Mouse (Mus musculus) T-cell, adult 2 months (primary cell): ENCODE results near the gene Pik3cd.
"Not testable (repeated sequence)": the region's sequence is repeated elsewhere in the genome, so short reads cannot be mapped to it uniquely, and the experiment has no call there.

Experiments
- DNase-seq: peaks from one replicate; pipeline ENCODE4 v3.0.0; 2022; ENCODE audit warnings: low spot score

Gene Pik3cd

DNA sequence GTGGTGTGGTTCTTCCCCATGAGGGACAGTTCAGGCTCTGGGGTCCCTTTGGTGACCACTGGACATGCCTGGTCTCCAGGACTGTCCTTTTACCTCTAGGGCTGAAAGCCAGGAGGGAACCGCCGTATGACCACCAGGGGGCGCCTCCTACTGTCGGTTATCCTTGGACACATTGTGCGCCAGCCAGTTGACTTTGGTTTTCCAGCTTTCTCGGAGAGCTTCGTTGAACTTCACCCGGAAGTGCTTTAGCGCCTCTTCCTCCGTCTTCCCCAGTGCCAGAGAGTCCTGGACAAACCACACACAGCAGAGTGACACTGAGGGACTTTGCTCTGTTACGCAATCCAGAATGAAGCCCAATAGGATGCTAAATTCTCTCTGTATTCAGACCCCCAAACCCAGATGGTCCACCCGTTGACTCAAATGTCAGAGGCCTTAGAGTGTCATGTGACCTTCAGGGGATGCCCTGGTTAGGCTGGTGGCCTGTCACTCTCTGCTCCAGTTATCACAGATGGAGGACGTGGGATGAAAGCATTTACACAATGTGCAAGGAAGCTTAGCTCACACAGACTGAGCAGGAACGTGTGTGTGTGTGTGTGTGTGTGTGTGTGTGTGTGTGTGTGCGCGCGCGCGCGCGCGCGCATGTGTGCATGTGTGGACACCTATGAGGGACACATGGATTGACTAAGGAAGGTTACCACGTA is 51.7 kb downstream of the Pik3cd start:
- DNase-seq: peak; percentile 58

DNA sequence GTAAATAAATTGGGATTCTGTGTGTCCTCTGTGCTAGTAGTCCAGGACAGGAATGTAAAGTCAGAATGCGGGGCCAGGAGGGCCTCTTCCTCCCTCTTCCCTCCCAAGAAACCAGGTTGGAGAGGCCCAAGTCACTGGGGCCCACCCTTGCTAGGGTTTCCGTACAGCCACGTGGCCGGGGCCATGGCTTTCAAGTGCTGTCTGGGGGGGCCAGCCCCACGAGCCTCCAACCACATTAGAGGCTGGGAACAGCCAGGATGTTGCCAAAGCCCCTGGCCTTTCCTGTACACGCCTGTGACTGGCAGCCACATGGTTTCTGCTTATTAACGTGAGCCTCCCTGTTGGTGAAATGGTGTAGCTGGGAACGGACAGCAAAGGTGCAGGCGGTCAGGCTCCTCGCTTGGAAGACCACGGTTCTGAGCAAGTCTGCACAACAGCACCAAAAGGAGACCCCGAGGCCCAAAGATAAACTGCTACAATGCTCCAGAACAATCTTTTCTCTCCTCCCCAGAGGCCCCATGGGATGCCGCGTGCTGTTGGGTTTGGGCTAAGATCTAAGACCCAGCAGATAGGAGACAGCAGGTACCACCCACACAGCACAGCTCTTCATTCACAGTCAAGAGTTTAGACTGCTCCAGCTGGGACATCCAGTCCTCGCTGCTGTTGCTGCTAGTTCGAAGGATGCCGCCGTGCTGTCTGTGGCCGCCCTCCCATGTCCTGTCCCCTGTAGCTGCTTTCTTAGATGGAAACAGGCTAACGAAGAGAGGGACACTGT is 54.2 kb downstream of the Pik3cd start:
- peak; percentile 73 for DNase-seq

DNA sequence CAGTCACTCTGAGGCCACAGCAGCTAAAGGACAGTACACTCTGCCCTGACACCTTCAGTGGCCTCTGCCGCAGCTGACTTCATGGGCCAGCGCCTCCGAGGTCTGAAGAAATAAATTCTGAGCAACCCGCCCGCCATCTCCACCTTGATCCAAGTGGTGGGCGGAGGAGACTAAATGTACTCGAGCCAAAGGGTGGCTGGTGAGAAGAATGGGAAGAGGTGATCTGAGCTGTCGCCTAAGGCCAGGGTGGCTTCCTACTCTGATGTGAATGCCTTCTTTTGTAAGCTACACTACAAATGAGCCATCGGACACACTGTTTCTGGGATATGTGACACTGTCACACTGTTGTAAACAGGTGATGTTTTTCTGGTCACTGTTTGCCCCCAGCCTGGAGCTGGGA is 56.6 kb downstream of the Pik3cd start:
- DNase-seq: no peak

DNA sequence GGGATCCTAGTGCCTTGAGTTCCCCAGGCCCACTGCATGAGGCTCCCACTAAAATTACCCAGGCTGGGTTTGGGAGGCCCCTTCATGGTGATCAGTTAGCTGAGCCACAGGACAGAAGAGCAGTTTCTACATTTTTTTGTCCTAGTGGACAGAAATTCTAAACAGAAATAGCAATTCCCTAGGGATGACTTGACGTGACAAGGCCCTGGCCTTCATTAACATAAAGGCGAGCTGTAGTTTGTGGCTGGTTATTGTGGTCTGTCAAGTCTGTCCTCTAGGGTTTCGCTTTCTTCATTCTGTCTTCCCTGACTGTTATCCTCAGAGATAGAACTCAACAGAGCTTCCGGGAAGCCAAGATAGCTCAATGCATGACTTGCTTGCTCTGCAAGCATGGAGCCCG is 60.4 kb downstream of the Pik3cd start:
- DNase-seq: no peak

DNA sequence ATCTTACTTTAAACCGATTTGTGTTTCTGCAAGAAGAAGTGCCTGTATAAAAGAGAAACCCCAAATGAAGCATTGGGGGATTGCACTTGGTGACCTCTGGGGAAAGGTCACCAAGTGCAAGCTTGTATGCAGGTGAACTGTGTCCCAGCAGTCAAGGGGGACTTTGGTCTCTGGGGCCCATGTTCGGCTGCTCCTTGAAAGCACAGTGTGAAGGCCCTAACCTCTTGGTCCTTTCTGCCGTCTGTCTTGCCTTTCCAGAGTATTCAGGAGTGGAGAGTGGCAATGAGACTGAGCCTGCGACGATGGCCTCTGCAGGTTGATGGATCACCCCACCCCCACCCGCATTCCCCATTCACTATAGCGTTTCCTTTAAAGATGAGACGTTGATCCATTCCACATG is 61.0 kb downstream of the Pik3cd start:
- DNase-seq: no peak

DNA sequence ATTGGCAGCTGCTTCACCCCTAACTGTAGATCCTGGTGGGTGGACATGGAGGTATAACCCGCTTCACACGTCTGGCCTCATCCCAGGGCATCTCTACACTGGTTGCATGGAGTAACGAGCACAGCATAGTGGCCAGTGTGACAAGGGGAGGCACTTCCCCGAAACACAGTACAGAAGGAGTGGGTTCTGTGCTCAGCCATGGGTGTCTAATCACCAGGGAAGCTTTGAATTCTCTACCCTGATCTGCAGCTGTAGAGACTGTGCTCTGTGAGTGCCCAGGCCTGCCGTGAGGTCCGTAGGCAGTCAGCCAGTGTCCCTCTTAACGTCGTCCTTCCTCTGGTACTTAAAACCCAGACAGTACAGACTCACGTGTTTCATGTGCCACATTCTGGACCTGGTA is 61.5 kb downstream of the Pik3cd start:
- no peak for DNase-seq

DNA sequence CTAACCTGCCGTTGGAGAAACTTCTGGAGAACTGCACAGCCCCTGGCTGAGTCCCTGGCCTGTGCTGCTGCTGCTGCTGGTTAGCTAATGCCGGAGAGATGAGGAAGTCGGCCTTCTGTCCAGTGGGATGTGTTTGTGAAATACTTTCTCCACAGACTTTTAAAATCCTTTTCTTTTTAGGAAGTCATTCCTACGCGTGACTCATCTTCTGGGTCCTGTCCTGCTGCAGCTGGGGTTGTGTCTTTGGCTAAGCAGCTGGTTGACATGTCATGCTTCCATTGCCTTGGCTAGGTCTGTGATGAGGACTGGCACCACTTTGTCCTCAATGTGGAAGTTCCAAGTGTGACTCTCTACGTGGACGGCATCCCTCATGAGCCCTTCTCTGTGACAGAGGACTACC is 64.4 kb downstream of the Pik3cd start:
- no peak for DNase-seq

DNA sequence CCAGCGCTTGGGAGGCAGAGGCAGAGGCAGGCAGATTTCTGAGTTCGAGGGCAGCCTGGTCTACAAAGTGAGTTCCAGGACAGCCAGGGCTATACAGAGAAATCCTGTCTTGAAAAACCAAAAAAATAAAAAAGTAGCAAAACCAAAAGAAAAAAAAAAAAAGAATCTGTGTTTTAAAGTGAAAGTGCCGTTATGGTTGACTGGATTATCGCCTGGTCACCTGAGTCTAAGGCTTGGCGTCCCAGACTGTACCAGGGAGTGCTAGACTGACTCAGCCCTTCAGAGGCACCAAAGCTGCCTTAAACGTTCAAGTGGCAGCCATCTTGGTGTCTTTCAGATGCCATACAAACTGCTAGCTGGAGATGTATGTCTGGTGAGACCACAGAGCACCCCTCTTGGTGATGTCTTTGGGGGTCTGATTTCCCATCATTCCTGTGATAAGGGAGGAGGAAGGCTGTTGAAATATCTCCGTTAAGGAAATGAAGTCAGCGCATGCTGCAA is 66.4 kb downstream of the Pik3cd start:
- no peak for DNase-seq

DNA sequence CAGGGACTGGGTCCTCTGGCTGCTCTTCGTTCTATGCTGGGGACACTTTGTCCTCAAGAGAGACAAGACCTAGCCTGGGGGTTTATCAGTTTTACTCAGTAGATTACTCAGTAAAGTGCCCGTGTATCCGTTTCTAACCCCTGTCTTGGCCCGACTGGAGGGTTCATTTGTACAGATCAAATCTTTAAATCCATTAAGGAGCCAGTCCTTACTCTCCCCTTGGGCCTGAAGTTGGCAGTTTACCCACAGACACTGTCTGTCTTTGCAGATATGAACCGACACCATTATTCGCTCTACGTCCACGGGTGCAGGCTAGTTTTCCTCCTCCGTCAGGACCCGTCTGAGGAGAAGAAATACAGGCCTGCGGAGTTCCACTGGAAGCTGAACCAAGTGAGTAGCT is 67.4 kb downstream of the Pik3cd start:
- DNase-seq: no peak

DNA sequence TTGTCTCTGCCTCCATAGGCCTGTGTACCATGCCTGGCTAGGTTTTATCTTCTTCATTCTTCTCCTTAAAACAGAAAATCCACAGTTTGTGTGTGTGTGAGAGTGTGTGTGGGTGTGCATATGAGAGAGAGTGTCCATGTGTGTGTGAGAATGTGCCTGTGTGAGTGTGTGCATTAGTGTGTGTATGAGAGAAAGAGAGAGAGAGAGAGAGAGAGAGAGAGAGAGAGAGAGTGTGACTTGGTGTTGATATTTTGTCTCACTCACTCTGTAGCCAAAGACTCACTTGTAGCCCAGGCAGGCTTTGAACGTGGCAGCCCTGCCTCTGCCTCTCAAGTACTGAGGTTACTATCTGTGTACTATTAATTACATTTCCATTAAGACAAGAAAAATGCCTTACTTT is 68.2 kb downstream of the Pik3cd start:
- DNase-seq: no peak

DNA sequence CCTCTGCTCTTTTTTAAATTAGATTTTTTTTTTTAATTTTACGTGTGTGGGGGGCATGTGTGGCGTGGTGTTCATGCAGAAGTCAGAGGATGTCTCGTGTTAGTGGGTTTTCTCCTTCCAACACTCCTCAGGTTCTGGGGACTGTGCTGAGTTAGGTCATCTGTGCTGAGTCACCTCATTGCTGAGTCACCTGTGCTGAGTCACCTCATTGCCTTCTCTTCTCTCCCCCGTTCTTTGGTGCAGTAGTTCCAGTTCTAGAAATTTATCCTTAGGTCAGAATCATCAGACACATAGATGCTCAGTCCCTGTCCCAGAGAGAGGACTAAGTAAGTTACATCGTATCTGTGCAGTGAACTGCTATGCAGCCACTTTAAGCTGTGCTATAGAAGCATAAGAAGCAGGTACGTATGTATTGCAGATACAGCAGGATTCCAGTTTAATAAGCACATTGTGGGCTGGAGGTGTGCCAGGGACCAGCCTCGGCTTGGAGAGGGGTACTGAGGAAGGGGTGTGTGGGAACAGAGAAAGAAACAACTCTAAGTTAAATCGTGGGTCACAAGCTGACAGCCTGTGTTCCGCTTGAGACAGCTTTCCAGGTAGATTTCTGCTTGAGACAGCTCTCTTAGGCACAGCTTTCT is 69.6 kb downstream of the Pik3cd start:
- DNase-seq: no peak

DNA sequence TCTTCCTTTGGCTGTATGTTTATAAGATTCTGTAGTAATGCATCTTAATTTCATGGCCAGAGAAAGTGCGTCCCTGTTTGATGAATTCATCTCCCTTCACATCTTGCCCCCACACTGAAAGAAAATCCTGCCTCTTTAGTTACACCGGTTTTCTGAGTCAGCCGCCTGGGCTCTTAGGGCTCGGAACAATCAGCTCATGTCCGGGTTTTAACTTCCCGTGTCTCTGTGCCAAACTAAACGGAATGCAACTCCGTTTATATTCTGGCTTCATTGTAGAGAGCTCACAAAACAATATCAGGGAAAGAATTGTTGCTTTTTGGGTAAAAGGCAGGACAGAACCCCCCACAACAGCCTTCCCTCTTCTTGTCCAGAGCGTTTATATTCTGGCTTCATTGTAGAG is 73.6 kb downstream of the Pik3cd start:
- DNase-seq: no peak

DNA sequence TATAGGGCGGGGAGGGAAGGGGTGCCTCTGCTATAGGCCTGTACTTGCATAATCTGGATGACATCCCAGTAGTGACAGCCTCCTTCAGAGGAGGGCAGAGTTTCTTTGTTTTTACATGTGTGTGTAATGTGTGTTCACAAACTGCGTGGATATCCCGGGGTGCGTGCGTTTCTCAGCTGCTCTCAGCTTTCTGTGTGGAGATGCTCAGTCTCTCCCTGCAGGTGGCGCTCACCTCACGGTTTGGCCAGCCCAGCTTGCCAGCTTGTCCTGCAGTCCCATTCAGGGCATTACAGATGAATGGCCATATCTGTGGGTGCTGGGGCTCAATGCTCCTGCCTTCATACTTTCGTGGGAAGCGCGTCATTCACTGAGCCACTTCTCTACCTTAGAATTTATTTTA is 74.0 kb downstream of the Pik3cd start:
- DNase-seq: peak; percentile 68

DNA sequence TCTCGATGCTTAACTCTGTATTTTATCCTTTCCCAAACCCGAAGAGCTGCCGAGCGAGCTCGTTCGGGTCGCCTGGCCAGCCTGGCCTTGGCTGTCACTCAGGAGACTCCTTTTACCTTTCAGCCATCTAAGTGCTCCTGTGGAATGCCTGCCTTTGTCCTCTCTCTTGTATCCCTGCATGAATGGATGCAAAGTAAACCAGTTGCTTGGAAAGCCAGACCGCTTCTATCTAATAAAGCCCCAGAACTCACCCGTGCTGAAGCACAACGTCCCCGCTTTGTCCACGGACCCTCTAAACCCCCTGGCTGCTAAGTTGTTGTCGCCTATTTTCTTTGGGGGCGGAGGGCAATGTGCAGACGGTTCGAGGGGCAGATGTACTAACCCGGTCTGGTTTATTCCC is 75.6 kb downstream of the Pik3cd start:
- DNase-seq: no peak

DNA sequence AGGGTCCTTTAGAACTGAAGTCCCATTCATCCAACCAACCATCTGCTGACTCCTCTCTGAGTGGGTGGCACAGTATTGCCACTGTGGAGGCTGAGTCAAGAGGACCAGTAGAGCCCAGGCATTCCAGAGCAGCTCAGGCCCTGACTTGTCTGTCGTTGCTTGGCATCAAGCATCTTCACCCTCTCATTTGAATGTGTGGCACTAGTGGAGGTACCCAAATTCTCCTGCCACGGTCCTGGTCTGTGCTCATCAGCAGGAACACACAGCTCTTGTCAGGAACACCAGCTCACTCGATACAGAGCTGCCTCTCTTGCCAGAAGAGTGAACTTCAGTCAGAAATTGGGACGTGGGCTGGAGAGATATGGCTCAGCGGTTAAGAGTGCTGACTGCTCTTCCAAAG is 78.7 kb downstream of the Pik3cd start:
- no peak for DNase-seq

DNA sequence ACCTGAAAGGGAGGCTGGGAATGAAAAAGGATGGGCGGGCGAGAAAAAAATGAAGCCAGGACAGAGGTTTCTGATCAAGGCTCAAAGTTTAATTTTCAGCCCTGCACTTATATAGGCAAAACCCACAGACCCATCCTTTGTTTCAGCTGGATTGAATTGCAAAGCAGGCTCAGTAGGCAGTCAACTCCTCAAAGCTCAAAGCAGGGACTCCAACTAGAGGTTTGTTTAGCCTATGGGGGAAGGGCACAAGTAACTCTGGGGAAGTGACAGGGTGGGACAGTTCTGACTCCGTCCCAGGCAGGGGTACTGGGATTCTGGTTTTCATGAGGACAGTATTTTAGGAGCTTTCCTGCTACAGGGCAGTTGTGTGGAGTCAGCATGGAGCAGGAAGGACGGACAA is 81.1 kb downstream of the Pik3cd start:
- no peak for DNase-seq

DNA sequence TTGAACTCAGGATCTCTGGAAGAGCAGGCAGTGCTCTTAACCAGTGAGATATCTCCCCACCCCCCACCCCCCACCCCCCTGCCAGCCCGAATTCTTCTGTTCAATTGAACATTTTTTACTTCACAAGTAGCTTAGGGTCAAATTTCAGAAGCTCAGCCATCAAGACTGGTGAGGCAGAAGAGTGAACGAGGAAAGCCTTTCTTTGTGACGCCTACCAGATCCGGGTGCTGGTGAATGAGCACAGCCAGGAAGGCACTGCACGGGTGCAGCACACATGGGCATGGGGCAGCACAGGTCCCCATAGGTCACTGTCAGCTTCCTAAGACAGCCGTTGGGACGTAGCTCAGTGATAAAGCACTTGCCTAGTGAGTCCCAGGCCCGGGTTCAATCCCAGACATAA is 82.4 kb downstream of the Pik3cd start:
- no peak for DNase-seq

DNA sequence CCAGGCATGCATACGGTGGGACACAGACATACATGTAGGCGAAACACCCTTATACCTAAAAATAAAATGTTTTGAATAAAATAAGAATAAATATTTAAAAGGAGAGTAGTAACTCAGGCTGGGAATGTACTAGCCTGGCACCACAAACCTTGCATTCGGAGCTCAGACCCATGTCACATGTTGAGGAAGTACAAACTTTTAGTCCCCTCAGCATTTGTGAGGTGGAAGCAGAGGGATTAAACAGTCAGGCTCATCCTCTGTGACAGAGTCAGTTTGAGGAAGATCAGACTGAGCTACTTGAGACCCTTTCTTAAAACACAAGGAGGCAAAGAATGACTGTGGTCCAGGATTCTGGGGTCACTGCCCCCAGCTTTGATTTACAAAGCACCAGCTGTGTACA is 85.4 kb downstream of the Pik3cd start:
- not testable (repeated sequence) for DNase-seq

DNA sequence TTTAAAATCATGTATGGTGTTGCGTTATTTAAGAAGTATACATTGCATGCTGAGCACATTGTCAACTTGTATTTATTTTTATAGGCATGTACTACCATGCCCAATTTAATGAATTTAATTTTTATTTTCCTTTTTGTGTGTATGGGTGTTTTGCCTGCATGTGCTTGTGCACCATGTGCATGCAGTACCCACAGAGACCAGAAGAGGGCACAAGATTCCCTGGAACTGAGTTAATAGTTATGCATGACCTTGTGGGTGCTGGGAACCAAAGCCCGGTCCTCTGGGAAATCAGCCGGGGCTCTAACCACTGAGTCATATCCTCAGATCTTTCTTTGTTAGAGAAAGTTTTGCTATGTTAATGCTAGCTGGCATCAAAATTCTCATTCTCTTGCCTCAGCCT is 87.5 kb downstream of the Pik3cd start:
- no peak for DNase-seq

DNA sequence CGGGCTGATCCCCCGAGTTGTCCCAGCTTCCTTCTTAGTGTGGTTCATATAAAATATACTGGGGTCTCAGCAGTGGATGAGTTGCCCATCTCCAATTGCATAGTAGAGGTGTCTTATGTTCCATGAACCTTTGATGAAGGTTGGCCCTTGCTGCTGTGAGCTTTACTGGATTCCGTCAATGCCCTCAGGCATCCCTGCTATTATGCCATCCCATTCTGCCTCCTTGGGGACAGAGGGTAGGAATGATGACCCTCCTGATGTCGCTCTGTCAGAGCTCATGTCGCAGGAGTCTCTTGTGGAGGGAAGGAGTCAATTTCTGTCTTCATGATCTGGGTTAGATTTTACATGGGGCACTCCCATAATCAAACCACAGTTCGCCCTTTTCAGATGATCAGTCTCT is 88.9 kb downstream of the Pik3cd start:
- not testable (repeated sequence) for DNase-seq

DNA sequence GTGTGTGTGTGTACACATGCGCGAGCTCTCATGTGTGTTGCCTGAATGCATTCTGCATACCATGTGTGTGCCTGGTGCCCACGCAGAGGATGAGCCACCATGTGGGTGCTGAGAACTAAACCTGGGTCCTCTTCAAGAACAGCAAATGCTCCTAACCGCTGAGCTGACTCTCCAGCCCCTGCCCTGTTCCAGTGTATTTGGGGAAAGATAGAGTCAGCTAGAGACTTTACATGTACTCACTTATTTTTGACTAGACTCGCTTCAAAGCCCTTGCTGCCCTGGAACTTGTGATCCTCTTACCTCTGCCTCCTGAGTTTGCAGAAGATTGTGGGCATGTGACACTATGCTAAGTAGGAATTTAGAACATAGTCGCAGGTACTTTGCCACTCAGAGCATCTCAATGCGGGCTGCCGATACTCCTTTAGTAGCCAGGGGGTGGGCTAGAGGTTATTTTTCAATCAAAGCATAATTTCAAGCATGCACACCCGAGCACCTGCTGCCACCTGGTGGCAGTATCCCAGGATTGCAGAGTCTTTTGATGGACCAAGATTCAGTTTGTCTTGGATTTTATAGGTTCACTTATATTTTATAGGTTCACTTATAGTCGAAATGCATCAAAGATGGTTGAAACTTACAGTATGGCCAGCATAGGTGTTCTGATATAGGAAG is 90.9 kb downstream of the Pik3cd start:
- DNase-seq: peak; percentile 55

DNA sequence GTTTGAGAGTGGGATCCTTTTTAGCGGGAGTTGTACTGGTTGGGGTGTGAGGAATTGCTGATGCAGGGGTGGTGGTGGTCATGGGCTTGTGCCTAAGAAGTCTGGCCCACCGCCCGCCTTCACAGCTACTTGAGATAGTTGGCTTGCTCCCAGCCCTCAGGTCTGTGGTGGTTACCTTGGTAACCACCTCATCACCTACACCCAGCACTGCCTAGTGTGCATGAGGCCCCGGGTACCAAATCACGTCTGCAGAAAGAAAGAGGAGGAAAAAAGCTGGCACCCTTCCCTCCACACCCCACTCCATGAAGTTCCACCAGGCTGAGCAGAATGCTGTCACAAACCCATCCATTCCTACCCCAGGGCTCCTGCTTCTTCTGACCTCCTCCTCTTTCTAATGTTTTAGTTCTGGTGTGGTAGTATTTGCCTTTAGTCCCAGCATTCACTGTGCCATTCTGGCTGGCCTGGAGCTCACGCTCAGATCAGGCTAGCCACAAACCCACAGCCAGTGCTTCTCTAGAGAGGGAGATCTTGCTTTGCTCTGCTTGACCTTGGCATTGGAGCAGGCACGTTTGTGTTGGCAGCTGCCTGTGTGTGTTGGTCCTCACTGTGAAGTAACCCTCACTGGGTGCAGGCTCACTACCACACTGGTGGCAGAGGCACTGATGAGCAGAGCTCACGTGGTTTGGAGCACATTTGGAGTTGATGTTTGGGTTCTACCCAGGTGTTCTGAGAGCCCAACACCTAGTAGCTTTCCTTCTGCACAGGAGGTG is 92.9 kb downstream of the Pik3cd start:
- no peak for DNase-seq
